ENCODE assay signal across 7 mouse cellular contexts in genomic region chr12:55388478-55388877, GRCm38 (mm10). TPM values are rescaled to one million over a fixed set of nuclear protein-coding genes. Genes with fewer than 3 reads are reported as not detected.
DNase-seq lines count a peak whose midpoint lies in the region; ATAC-seq lines count a peak whose summit lies in the region.

No protein-coding gene starts in this region.

- peaks cover 30% of the 10 kb centered on the region for H3K4me1 ChIP-seq in liver, embryonic 12.5 days

- H3K4me2 ChIP-seq in liver, embryonic 12.5 days = no peak overlapping the region

- H3K4me3 ChIP-seq in liver, embryonic 12.5 days = no peak overlapping the region

- H3K27me3 ChIP-seq in liver, embryonic 12.5 days (replicated peaks) = 0 out of 2 replicates have a peak, but pooled peaks cover 5% of the 10 kb centered on the region

- 0 out of 2 replicates have a peak overlapping the region, but pooled peaks have one; percentile 23 for H3K27ac ChIP-seq in liver, embryonic 12.5 days

- H3K36me3 ChIP-seq in liver, embryonic 12.5 days = no peaks in the 10 kb centered on the region

- no peaks in the 10 kb centered on the region for H3K9me3 ChIP-seq in liver, embryonic 12.5 days (replicated peaks)

- 0 out of 2 replicates have a peak, but pooled peaks have one; percentile 42 for ATAC-seq in liver, embryonic 12.5 days

- H3K9ac ChIP-seq in liver, embryonic 12.5 days = no peak overlapping the region

- intact Hi-C loops in heart, postnatal 14 days (cut with DNase I) = no loop called here

- 40% methylated on average over 6 of the region's 6 CpGs for WGBS in liver, embryonic 12.5 days (ENCODE audit: insufficient replicate concordance)

- DNase-seq in right cerebral cortex, adult 2 months (ENCODE audit: low spot score in 2 of 2) = peak; percentile 12 to 23
- no peak for DNase-seq in right cerebral cortex, adult 18-20 months
- peak; percentile 69 for DNase-seq in adrenal gland, postnatal 10 days
- peak; percentile 42 to 57 for DNase-seq in heart, postnatal 14 days
- DNase-seq in retina, postnatal 1 day = peak; percentile 64
- no peak for DNase-seq in ovary, postnatal 10 days (ENCODE audit: low spot score)

RNA-seq across cellular contexts. Expression of gene Psma6, which starts 4.5 kb away (rescaled TPM):
- 100 to 1,000 TPM; 236 to 251 TPM for total RNA-seq in adrenal gland, postnatal 10 days (2021)
- total RNA-seq in heart, postnatal 14 days (2021) = 100 to 1,000 TPM; 160 to 168 TPM
- polyA plus RNA-seq in liver, embryonic 12.5 days (2016; fragmentation: Nextera tagmentation; extraction: Ambion mirVana) = 282 and 290 TPM in 2 replicates

Comparison
In these comparisons a context has a peak if more than half of its experiments do, and no peak if none do; other contexts are left out.
1. DNase-seq: peak in right cerebral cortex, adult 2 months (2 of 2), adrenal gland, postnatal 10 days (single experiment), heart, postnatal 14 days (2 of 2) and retina, postnatal 1 day (single experiment); none in right cerebral cortex, adult 18-20 months (single experiment) and ovary, postnatal 10 days (single experiment).